Mouse (Mus musculus) neural tube, embryonic 14.5 days (tissue): ENCODE measurements at regions not wholly inside any gene's neighbourhood (a gene's known extent, or its start where the extent isn't known, plus 50 kb on each side); places are given as distances from the start of the nearest gene placed in this dataset.

Experiments used
- ATAC-seq: fragments of 200-750 bp; cut with Nextera tagmentation; 2 replicates; pipeline ENCODE4 v1.8.0; 2017; ENCODE audit warnings: low read depth, mild to moderate bottlenecking, moderate TSS enrichment, moderate library complexity
- H3K27ac ChIP-seq: fragments of 300-500 bp; sonication (generic); 2 replicates; pipeline ENCODE4 v1.5.1; 2014; ENCODE audit warnings: low read depth, mild to moderate bottlenecking, control low read depth, low read length, moderate library complexity, mixed read lengths
- H3K27me3 ChIP-seq: fragments of 300-500 bp; sonication (generic); 2 replicates; pipeline ENCODE4 v1.6.1; 2014; ENCODE audit warnings: low read length; ENCODE audit not compliant: control insufficient read depth, insufficient read depth
- H3K36me3 ChIP-seq: fragments of 300-500 bp; sonication (generic); 2 replicates; pipeline ENCODE4 v1.6.1; 2014; ENCODE audit warnings: low read length, mixed read lengths; ENCODE audit not compliant: control insufficient read depth, insufficient read depth
- H3K4me1 ChIP-seq: fragments of 300-500 bp; sonication (generic); 2 replicates; pipeline ENCODE4 v1.6.1; 2014; ENCODE audit warnings: low read length; ENCODE audit not compliant: control insufficient read depth, insufficient read depth
- H3K4me2 ChIP-seq: fragments of 300-500 bp; sonication (generic); 2 replicates; pipeline ENCODE4 v1.6.1; 2014; ENCODE audit warnings: mild to moderate bottlenecking, low read depth, low read length, control low read depth
- H3K4me3 ChIP-seq: fragments of 300-500 bp; sonication (generic); 2 replicates; pipeline ENCODE4 v1.5.1; 2014; ENCODE audit warnings: low read depth, low read length, control low read depth, mixed read lengths
- H3K9ac ChIP-seq: fragments of 300-500 bp; sonication (generic); replicated peaks from 2 replicates; pipeline ENCODE4 v1.6.1; 2014; ENCODE audit warnings: low read depth, mild to moderate bottlenecking, control low read depth, low read length, mixed read lengths
- H3K9me3 ChIP-seq: fragments of 300-500 bp; sonication (generic); 2 replicates; pipeline ENCODE4 v1.6.1; 2016; ENCODE audit warnings: low read length; ENCODE audit not compliant: control insufficient read depth
- WGBS: fragments of 180-500 bp; shearing (Covaris S2); extraction: QIAGEN DNeasy Blood & Tissue Kit; methylation state at CpG from one replicate; pipeline ENCODE4 v1.1.7; 2014; 5-methylcytosine and 5-hydroxymethylcytosine counted together

GRCm38 (mm10) chr2:57496315-57496954 lies 259.0 kb downstream of the Gpd2 start:
- Histone ChIP-seq H3K4me3 (no peak overlapping the region), H3K9me3 (no peaks in the 10 kb centered on the region), H3K27ac (no peak overlapping the region), H3K4me1 (no peaks in the 10 kb centered on the region), H3K36me3 (no peaks in the 10 kb centered on the region), H3K27me3 (no peaks in the 10 kb centered on the region), H3K9ac (no peak overlapping the region), H3K4me2 (no peak overlapping the region)
- no peak for ATAC-seq
- WGBS: 70% methylated on average over 2 of the region's 2 CpGs

GRCm38 (mm10) chr2:57497933-57498332 lies 260.5 kb downstream of the Gpd2 start:
- H3K9ac ChIP-seq: no peak overlapping the region
- H3K4me2 ChIP-seq: no peak overlapping the region
- no peaks in the 10 kb centered on the region for H3K9me3 ChIP-seq
- no peak overlapping the region for H3K4me3 ChIP-seq
- H3K27ac ChIP-seq: no peak overlapping the region
- H3K36me3 ChIP-seq: no peaks in the 10 kb centered on the region
- WGBS: 90% methylated on average over 1 of the region's 1 CpGs
- no peaks in the 10 kb centered on the region for H3K27me3 ChIP-seq
- no peak for ATAC-seq
- no peaks in the 10 kb centered on the region for H3K4me1 ChIP-seq

- WGBS: 82% methylated on average over 2 of the region's 2 CpGs
- Histone ChIP-seq H3K9ac (no peak overlapping the region), H3K27me3 (no peaks in the 10 kb centered on the region), H3K27ac (no peak overlapping the region), H3K36me3 (no peaks in the 10 kb centered on the region), H3K9me3 (no peaks in the 10 kb centered on the region), H3K4me1 (no peaks in the 10 kb centered on the region), H3K4me2 (no peak overlapping the region), H3K4me3 (no peak overlapping the region)
- no peak for ATAC-seq
Observed at GRCm38 (mm10) chr2:57504678-57505077, 267.2 kb downstream of the Gpd2 start.

- Histone ChIP-seq H3K9ac (no peak overlapping the region), H3K27ac (no peak overlapping the region), H3K4me2 (no peak overlapping the region), H3K9me3 (no peaks in the 10 kb centered on the region), H3K4me3 (no peak overlapping the region), H3K4me1 (no peaks in the 10 kb centered on the region), H3K36me3 (no peaks in the 10 kb centered on the region), H3K27me3 (no peaks in the 10 kb centered on the region)
- WGBS: 62% methylated on average over 3 of the region's 3 CpGs
- ATAC-seq: no peak
Observed at GRCm38 (mm10) chr2:57522465-57522864, 285.0 kb downstream of the Gpd2 start.

- Histone ChIP-seq H3K27ac (no peak overlapping the region), H3K9ac (no peak overlapping the region), H3K36me3 (no peaks in the 10 kb centered on the region), H3K4me1 (no peaks in the 10 kb centered on the region), H3K9me3 (no peaks in the 10 kb centered on the region), H3K4me3 (no peak overlapping the region), H3K4me2 (no peak overlapping the region), H3K27me3 (no peaks in the 10 kb centered on the region)
- ATAC-seq: peak; percentile 76; the same call in 1 of the 2 replicates
- 38% methylated on average over 8 of the region's 8 CpGs for WGBS
Observed at GRCm38 (mm10) chr2:57522983-57523382, 285.5 kb downstream of the Gpd2 start.

GRCm38 (mm10) chr2:57527966-57528365 lies 290.5 kb downstream of the Gpd2 start:
- H3K4me2 ChIP-seq: no peak overlapping the region
- H3K9ac ChIP-seq: no peak overlapping the region
- no peak overlapping the region for H3K4me3 ChIP-seq
- no peaks in the 10 kb centered on the region for H3K9me3 ChIP-seq
- 40% methylated on average over 2 of the region's 2 CpGs for WGBS
- no peaks in the 10 kb centered on the region for H3K36me3 ChIP-seq
- H3K27me3 ChIP-seq: no peaks in the 10 kb centered on the region
- H3K4me1 ChIP-seq: no peaks in the 10 kb centered on the region
- no peak overlapping the region for H3K27ac ChIP-seq
- no peak for ATAC-seq

GRCm38 (mm10) chr2:57539842-57540241 lies 302.4 kb downstream of the Gpd2 start:
- no peak overlapping the region for H3K4me2 ChIP-seq
- no peaks in the 10 kb centered on the region for H3K9me3 ChIP-seq
- ATAC-seq: no peak
- no peak overlapping the region for H3K4me3 ChIP-seq
- no peaks in the 10 kb centered on the region for H3K36me3 ChIP-seq
- no peak overlapping the region for H3K27ac ChIP-seq
- no peak overlapping the region for H3K9ac ChIP-seq
- H3K4me1 ChIP-seq: no peaks in the 10 kb centered on the region
- WGBS: 91% methylated on average over 3 of the region's 3 CpGs
- no peaks in the 10 kb centered on the region for H3K27me3 ChIP-seq

GRCm38 (mm10) chr2:57565258-57565657 lies 327.8 kb downstream of the Gpd2 start:
- Histone ChIP-seq H3K4me1 (no peaks in the 10 kb centered on the region), H3K4me2 (no peak overlapping the region), H3K27me3 (no peaks in the 10 kb centered on the region), H3K27ac (no peak overlapping the region), H3K9ac (no peak overlapping the region), H3K9me3 (no peaks in the 10 kb centered on the region), H3K36me3 (no peaks in the 10 kb centered on the region), H3K4me3 (no peak overlapping the region)
- ATAC-seq: no peak
- 87% methylated on average over 4 of the region's 4 CpGs for WGBS

- Histone ChIP-seq H3K9me3 (no peaks in the 10 kb centered on the region), H3K4me3 (no peak overlapping the region), H3K27me3 (no peaks in the 10 kb centered on the region), H3K9ac (no peak overlapping the region), H3K36me3 (no peaks in the 10 kb centered on the region), H3K4me2 (no peak overlapping the region), H3K27ac (no peak overlapping the region), H3K4me1 (no peaks in the 10 kb centered on the region)
- 82% methylated on average over 4 of the region's 4 CpGs for WGBS
- ATAC-seq: no peak
Observed at GRCm38 (mm10) chr2:57566103-57566502, 328.7 kb downstream of the Gpd2 start.
